Mouse (Mus musculus) left cerebral cortex, postnatal 14 days (tissue): Measurements from ENCODE around the gene Rerg. TPM values are rescaled to one million over a fixed set of nuclear protein-coding genes. Genes with fewer than 3 reads are reported as not detected.

Experiments used
- DNase-seq, 2 experiments: peaks; one replicate each; pipeline ENCODE4 v3.0.0; 2021 to 2022; ENCODE audit warnings: low spot score in 2 of 2, mixed read lengths in 1 of 2
- intact Hi-C: fragments of 180-260 bp; cut with DNase I; formaldehyde crosslinking; loops from one replicate; pipeline ENCODE4 v1.15.1; 2025
- long read RNA-seq, 2 experiments: library from polyadenylated mRNA; stranded (forward); transcript quantifications; one replicate each; pipeline ENCODE4 v2.0.0; 2021
- total RNA-seq, 2 experiments: library from RNA; stranded (reverse); gene quantifications; 2 replicates each; pipeline ENCODE4 v1.2.3; 2021

Gene Rerg
- 1 to 10 TPM; 8.1 to 9.3 TPM for total RNA-seq
- long read RNA-seq, experiment 1, transcript Rerg-202 (5 exons, 2,262 nt) = major isoform, 19 of 20 reads
- long read RNA-seq, experiment 1, partial matches to known transcripts = 0 of 20 reads
- long read RNA-seq, experiment 1, other reads (novel, unspliced or antisense) = 1 of 20 reads
- long read RNA-seq, experiment 2, transcript Rerg-202 (5 exons, 2,262 nt) = major isoform, 8 of 9 reads
- long read RNA-seq, experiment 2, partial matches to known transcripts = 0 of 9 reads
- long read RNA-seq, experiment 2, other reads (novel, unspliced or antisense) = 1 of 9 reads

DNA sequence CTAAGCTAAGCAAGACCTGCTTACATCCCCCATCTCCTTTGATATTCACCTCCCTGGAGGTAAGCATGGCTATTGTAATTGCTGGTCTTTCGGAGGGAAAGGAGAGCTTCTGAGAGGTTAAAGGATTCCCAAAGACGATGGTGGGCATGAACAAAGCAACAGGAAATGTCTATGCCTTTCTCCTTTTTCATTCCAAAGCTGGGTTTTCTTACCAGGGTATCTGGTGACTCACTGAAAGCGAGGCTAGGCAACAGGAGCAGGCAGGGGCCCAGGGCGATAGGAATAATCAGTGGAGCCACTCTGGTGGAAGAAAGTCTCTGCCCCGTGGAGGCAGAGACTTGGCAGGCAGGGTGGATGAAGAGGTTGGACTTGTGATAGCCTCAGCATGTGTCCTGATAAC lies at the start of gene Rerg:
Rerg (minus strand) TSS at position 272 of the 400 bp plus-strand sequence.
- DNase-seq = no peak
- intact Hi-C loops = no loop called here

DNA sequence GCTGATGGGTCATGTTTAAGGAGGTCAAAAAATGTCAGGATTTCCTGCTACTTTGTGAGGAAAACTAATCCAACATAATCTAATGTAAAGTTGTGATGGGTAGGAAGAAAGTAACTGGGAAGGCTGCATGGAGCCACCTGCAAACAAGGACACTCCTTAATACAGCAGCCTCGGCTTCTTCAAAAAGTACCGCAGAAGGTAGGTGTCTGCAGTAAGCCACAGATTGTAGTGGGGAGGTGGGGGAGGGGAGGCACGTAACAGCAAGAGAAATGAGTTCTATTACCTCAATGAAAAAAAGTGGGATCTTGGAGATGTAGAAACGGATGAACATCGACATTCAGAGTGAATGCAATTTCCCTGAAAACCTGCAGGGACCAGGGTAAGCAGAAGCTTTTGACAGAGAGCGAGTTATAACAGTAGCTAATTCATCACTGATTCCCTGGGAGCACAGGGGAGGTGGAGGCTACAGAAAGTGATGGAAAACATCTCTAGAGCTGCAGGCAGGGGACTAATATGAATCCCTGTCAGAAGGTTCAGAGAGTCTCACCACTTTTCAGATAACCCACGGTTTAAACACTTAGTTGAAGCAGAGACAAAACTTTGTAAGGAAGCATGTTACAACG lies 47.7 kb upstream of the Rerg start:
- DNase-seq = no peak
- intact Hi-C loops = no loop called here

GRCm38 (mm10) chr6:137211441-137211840 lies 41.1 kb upstream of the Rerg start:
- no peak for DNase-seq
- intact Hi-C loops = no loop called here

DNA sequence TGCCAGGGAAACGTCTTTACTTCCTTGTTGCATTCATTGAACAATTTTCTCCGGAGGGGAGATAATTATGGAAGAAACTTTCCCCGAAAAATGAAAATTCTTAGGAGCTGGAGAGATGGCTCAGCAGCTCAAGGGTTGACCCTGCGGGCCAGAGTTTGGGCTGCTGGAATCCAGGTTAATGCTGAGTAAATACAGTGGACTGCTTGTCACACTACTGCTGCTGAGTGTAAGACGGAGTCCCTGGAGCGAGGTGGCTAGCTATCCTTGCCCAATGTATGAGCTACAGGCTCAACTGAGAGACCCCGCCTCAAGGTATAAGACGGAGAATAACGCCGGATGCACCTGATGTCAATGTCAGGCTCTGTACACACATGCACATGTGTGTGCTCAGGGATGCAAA lies 40.7 kb upstream of the Rerg start:
- intact Hi-C loops = no loop called here
- DNase-seq = no peak

- intact Hi-C loops = loop anchor here (5.0 kb wide), 2 partner anchors 187 to 512 kb away; no protein-coding TSS in a partner anchor
- peak; percentile 48 to 50 for DNase-seq
Observed at GRCm38 (mm10) chr6:137209992-137210391, 39.7 kb upstream of the Rerg start.

- intact Hi-C loops = loop anchor here (5.0 kb wide), 2 partner anchors 190 to 515 kb away; no protein-coding TSS in a partner anchor
- no peak for DNase-seq
Observed at GRCm38 (mm10) chr6:137207126-137207525, 36.8 kb upstream of the Rerg start.

GRCm38 (mm10) chr6:137205662-137206400 lies 35.5 kb upstream of the Rerg start:
- peak; percentile 57 to 67 for DNase-seq
- intact Hi-C loops = loop anchor here (5.0 kb wide), 2 partner anchors 191 to 516 kb away; no protein-coding TSS in a partner anchor

- no peak for DNase-seq
- intact Hi-C loops = no loop called here
Observed at GRCm38 (mm10) chr6:137202661-137203060, 32.4 kb upstream of the Rerg start.

DNA sequence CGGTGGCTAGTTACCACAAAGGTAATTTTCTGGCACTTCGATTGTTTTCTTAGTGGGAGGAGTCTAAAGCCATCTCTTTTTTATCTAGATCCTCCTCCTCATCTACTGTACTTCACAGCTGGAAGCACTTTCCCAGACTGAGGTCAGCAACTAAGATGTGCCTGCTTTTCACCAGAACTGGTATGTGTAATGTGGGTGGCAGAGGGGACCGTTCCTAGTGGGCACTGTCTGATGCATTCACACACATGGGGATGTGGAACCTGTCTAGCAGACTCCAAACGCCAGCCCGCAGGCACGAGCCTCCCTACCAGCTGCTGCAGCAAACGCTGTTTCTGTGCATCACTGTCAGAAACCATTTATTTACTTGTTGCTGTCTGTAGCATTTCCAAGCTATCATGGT lies 31.3 kb upstream of the Rerg start:
- intact Hi-C loops = no loop called here
- DNase-seq = no peak

- no peak for DNase-seq
Observed at GRCm38 (mm10) chr6:137201166-137201565, 30.9 kb upstream of the Rerg start.

GRCm38 (mm10) chr6:137192063-137192462 lies 21.8 kb upstream of the Rerg start:
- peak; percentile 45 to 59 for DNase-seq
- intact Hi-C loops = no loop called here

More at GRCm38 (mm10) chr6:137201166-137201565, 30.9 kb upstream of the Rerg start:
- intact Hi-C loops = no loop called here

DNA sequence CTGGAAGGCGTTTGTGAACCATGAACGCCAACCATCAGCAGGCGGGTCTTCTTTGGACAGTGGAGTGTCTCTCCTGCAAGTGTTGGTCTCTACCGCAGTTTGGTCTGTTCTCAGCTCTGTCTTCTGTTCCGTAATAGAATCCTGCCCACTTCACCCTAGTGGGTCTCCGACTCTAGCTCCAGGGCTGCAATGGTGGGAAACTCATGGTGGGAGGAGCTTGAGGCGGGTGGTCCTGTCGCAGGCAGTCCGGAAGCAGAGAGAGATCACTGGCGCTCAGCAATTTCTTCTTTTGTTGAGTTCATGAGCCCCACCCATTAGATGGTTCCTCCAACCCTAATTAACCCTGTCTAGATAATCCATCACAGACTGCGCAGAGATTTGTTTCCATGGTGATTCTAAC lies 20.7 kb upstream of the Rerg start:
- intact Hi-C loops = no loop called here
- DNase-seq = no peak

- intact Hi-C loops = no loop called here
- DNase-seq = no peak
Observed at GRCm38 (mm10) chr6:137190577-137190976, 20.3 kb upstream of the Rerg start.

DNA sequence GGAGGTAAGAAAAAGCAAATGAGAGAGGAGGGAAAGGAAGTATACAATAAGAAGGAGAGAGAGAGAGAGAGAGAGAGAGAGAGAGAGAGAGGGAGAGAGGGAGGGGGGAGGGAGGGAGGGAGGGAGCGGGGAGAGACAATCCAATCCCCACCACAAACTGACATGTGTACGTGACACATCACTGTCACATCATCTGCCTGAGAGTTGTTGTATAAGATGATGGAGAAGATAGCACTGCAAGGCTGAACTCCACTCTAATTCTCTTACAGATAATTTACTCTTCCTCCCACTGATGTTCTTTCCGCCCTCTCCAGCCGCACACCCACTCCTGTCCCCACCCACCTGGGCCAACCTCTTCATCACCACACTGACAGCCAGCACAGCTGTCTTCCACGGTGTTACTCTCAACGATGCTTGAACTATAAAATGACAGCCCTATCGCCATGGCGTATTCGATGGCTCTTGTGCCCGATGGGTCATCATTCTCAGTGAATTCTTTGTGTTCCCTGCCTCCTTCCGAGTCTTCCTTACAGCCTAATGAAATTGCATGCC lies 18.2 kb upstream of the Rerg start:
- intact Hi-C loops = loop anchor here (10.0 kb wide), 1 partner anchor 324 kb away; no protein-coding TSS in a partner anchor
- DNase-seq = peak in 1 of 2 experiments; percentile 19

GRCm38 (mm10) chr6:137187426-137187825 lies 17.1 kb upstream of the Rerg start:
- intact Hi-C loops = loop anchor here (10.0 kb wide), 1 partner anchor 323 kb away; no protein-coding TSS in a partner anchor
- peak in 1 of 2 experiments; percentile 39 for DNase-seq

GRCm38 (mm10) chr6:137180636-137181035 lies 10.3 kb upstream of the Rerg start:
- intact Hi-C loops = loop anchor here (10.0 kb wide), 1 partner anchor 316 kb away; no protein-coding TSS in a partner anchor
- no peak for DNase-seq

- intact Hi-C loops = loop anchor here (10.0 kb wide), 1 partner anchor 315 kb away; no protein-coding TSS in a partner anchor
- no peak for DNase-seq
Observed at GRCm38 (mm10) chr6:137180115-137180514, 9.8 kb upstream of the Rerg start.

DNA sequence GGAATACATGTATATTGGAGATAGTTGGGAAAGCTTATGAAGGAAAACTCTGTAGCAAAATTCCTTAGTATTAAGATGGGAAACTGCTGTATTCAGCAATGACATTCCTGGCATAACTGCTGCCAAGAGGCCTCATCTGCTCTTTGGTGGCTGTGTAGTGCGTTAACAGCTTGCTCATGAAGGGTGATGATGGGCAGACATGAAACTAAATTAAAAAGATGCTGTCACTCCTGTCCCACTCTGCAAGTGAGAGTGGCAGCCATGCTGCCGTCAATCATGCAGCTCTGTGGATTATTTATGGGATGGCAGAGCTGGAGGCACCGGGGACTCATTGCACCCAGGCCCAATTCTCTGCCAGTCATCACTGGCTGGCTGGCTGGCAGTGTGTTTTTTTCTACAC lies 8.7 kb upstream of the Rerg start:
- intact Hi-C loops = no loop called here
- no peak for DNase-seq

DNA sequence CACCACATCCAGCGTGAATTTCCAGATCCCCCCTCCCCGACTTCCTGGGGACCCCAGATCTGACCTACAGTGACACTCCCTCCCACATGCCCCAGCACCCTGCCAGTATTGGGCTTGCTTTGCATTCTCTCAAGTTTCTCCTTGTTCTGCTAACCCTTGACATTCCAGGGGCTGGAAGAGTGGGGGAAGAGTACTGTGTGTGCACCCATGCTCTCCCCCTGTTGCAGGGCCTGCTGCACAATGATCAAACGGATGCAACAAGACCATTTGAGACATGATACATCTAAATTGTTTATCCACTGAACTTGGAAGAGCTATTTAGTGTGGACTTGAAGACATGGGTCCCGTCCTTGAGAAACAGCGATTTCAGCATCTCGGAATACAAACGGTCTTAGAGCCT lies 349 bp upstream of the Rerg start:
- no peak for DNase-seq
- intact Hi-C loops = no loop called here
